Mouse (Mus musculus): ENCODE data around the gene Magi3. TPM values are rescaled to one million over a fixed set of nuclear protein-coding genes. Genes with fewer than 3 reads are reported as not detected.

The Magi3 gene
- polyA plus RNA-seq, 1 experiment, result 5.3 TPM

- TF ChIP-seq MAX (IDR thresholded peaks at IDR 0.05) (no peak), MYOG (IDR thresholded peaks at IDR 0.05; ENCODE audit: control insufficient read depth, extremely low read depth, insufficient read length) (no peak), MYOD1 (IDR thresholded peaks at IDR 0.05; ENCODE audit: control insufficient read depth, insufficient read length, low read depth) (no peak), CEBPB (IDR thresholded peaks at IDR 0.05; ENCODE audit: low read depth) (no peak), USF1 (IDR thresholded peaks at IDR 0.05; ENCODE audit: low read depth) (no peak), CTCF (IDR thresholded peaks at IDR 0.05; ENCODE audit: control insufficient read depth, insufficient read depth, insufficient read length) (no peak), FOSL1 (IDR thresholded peaks at IDR 0.05; ENCODE audit: insufficient read depth, low read length, poor library complexity, severe bottlenecking) (peak; percentile 40)
- H3ac ChIP-seq (ENCODE audit: control insufficient read depth, insufficient read length, low read depth), result no peak overlapping the region
- H3K79me2 ChIP-seq (ENCODE audit: control insufficient read depth, insufficient read depth), result no peaks in the 10 kb centered on the region
- H3K79me3 ChIP-seq (ENCODE audit: low read depth), result no peaks in the 10 kb centered on the region
- no peaks in the 10 kb centered on the region for H3K36me3 ChIP-seq (ENCODE audit: control insufficient read depth, insufficient read depth)
- no peaks in the 10 kb centered on the region for H3K27me3 ChIP-seq (ENCODE audit: control insufficient read depth, insufficient read depth, insufficient read length)
- no peak overlapping the region for H3K4me3 ChIP-seq (ENCODE audit: insufficient read depth, poor library complexity, severe bottlenecking)
Measured at GRCm38 (mm10) chr3:104239376-104239775, 19.2 kb upstream of the Magi3 start.

- no peaks in the 10 kb centered on the region for H3K36me3 ChIP-seq (ENCODE audit: control insufficient read depth, insufficient read depth)
- H3ac ChIP-seq (ENCODE audit: control insufficient read depth, insufficient read length, low read depth), result no peak overlapping the region
- H3K79me2 ChIP-seq (ENCODE audit: control insufficient read depth, insufficient read depth), result no peaks in the 10 kb centered on the region
- H3K79me3 ChIP-seq (ENCODE audit: low read depth), result no peaks in the 10 kb centered on the region
- TF ChIP-seq CTCF (IDR thresholded peaks at IDR 0.05; ENCODE audit: control insufficient read depth, insufficient read depth, insufficient read length), result no peak
- TF ChIP-seq CEBPB (IDR thresholded peaks at IDR 0.05; ENCODE audit: low read depth), result no peak
- TF ChIP-seq MYOD1 (IDR thresholded peaks at IDR 0.05; ENCODE audit: control insufficient read depth, insufficient read length, low read depth), result no peak
- TF ChIP-seq FOSL1 (IDR thresholded peaks at IDR 0.05; ENCODE audit: insufficient read depth, low read length, poor library complexity, severe bottlenecking), result no peak
- TF ChIP-seq MYOG (IDR thresholded peaks at IDR 0.05; ENCODE audit: control insufficient read depth, extremely low read depth, insufficient read length), result no peak
- TF ChIP-seq USF1 (IDR thresholded peaks at IDR 0.05; ENCODE audit: low read depth), result no peak
- TF ChIP-seq MAX (IDR thresholded peaks at IDR 0.05), result no peak
- no peaks in the 10 kb centered on the region for H3K27me3 ChIP-seq (ENCODE audit: control insufficient read depth, insufficient read depth, insufficient read length)
- H3K4me3 ChIP-seq (ENCODE audit: insufficient read depth, poor library complexity, severe bottlenecking), result no peak overlapping the region
Measured at GRCm38 (mm10) chr3:104237846-104238440, 17.8 kb upstream of the Magi3 start.

GRCm38 (mm10) chr3:104236029-104236428, 15.9 kb upstream of the Magi3 start:
- Histone ChIP-seq H3K4me3 (ENCODE audit: insufficient read depth, poor library complexity, severe bottlenecking) (no peak overlapping the region), H3K36me3 (ENCODE audit: control insufficient read depth, insufficient read depth) (no peaks in the 10 kb centered on the region), H3K79me2 (ENCODE audit: control insufficient read depth, insufficient read depth) (no peaks in the 10 kb centered on the region), H3ac (ENCODE audit: control insufficient read depth, insufficient read length, low read depth) (no peak overlapping the region), H3K79me3 (ENCODE audit: low read depth) (no peaks in the 10 kb centered on the region), H3K27me3 (ENCODE audit: control insufficient read depth, insufficient read depth, insufficient read length) (no peaks in the 10 kb centered on the region)
- no peak for TF ChIP-seq CEBPB (IDR thresholded peaks at IDR 0.05; ENCODE audit: low read depth)
- no peak for TF ChIP-seq MYOG (IDR thresholded peaks at IDR 0.05; ENCODE audit: control insufficient read depth, extremely low read depth, insufficient read length)
- TF ChIP-seq CTCF (IDR thresholded peaks at IDR 0.05; ENCODE audit: control insufficient read depth, insufficient read depth, insufficient read length), result no peak
- no peak for TF ChIP-seq USF1 (IDR thresholded peaks at IDR 0.05; ENCODE audit: low read depth)
- no peak for TF ChIP-seq MAX (IDR thresholded peaks at IDR 0.05)
- no peak for TF ChIP-seq FOSL1 (IDR thresholded peaks at IDR 0.05; ENCODE audit: insufficient read depth, low read length, poor library complexity, severe bottlenecking)
- no peak for TF ChIP-seq MYOD1 (IDR thresholded peaks at IDR 0.05; ENCODE audit: control insufficient read depth, insufficient read length, low read depth)

- H3ac ChIP-seq (ENCODE audit: control insufficient read depth, insufficient read length, low read depth), result no peak overlapping the region
- H3K79me3 ChIP-seq (ENCODE audit: low read depth), result no peaks in the 10 kb centered on the region
- H3K4me3 ChIP-seq (ENCODE audit: insufficient read depth, poor library complexity, severe bottlenecking), result no peak overlapping the region
- no peaks in the 10 kb centered on the region for H3K36me3 ChIP-seq (ENCODE audit: control insufficient read depth, insufficient read depth)
- H3K79me2 ChIP-seq (ENCODE audit: control insufficient read depth, insufficient read depth), result no peaks in the 10 kb centered on the region
- TF ChIP-seq CEBPB (IDR thresholded peaks at IDR 0.05; ENCODE audit: low read depth) (no peak), USF1 (IDR thresholded peaks at IDR 0.05; ENCODE audit: low read depth) (no peak)
- H3K27me3 ChIP-seq (ENCODE audit: control insufficient read depth, insufficient read depth, insufficient read length), result no peaks in the 10 kb centered on the region
Measured at GRCm38 (mm10) chr3:104235099-104235498, 14.9 kb upstream of the Magi3 start.

GRCm38 (mm10) chr3:104233366-104234312, 13.5 kb upstream of the Magi3 start:
- Histone ChIP-seq H3K79me2 (ENCODE audit: control insufficient read depth, insufficient read depth) (no peaks in the 10 kb centered on the region), H3ac (ENCODE audit: control insufficient read depth, insufficient read length, low read depth) (no peak overlapping the region), H3K79me3 (ENCODE audit: low read depth) (no peaks in the 10 kb centered on the region), H3K4me3 (ENCODE audit: insufficient read depth, poor library complexity, severe bottlenecking) (no peak overlapping the region), H3K27me3 (ENCODE audit: control insufficient read depth, insufficient read depth, insufficient read length) (no peaks in the 10 kb centered on the region), H3K36me3 (ENCODE audit: control insufficient read depth, insufficient read depth) (no peaks in the 10 kb centered on the region)
- TF ChIP-seq MYOG (IDR thresholded peaks at IDR 0.05; ENCODE audit: control insufficient read depth, extremely low read depth, insufficient read length), result no peak
- TF ChIP-seq CEBPB (IDR thresholded peaks at IDR 0.05; ENCODE audit: low read depth), result peak; percentile 48
